Mouse (Mus musculus): ENCODE results near the gene Ctdnep1.
A peak's percentile ranks its signal among the peaks of the same experiment; 100 is the strongest.

The Ctdnep1 gene

GRCm38 (mm10) chr11:70029130-70029801 lies 48.3 kb downstream of the Ctdnep1 start:
- peak; percentile 97 for DNase-seq (ENCODE audit: low read depth, low spot score)

DNA sequence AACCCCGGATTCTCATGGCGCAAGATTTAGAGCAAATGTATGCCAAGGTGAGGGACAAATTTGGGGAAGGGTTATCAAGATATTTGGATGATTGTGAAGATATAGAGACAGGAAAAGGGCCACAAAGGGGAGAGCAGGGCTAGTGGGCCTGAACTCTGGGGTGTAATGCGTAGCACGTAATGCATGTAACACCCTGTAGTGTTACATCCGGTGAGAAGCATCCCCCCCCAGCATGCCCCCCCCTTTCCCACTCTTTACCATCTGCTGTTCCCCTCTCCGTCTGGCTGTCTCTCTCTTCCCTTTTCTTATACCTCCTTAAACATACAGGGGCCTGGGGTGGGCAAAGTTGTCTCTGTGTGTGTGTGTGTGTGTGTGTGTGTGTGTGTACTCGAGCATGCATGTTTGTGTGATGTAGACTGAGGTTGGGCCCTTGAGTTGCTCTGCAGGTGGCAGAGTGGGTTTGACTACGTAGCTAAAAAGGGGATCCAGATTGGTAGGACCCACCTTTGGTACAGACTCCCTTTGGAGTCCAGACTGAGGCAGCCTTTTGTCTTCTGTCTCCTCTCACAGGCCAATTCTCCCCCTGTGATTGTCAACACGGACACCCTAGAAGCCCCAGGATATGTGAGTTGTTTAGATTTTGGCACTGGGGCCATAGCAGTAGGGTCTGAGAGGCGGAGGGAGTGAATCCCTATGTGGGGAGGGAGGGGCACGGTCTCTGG lies 49.0 kb downstream of the Ctdnep1 start:
- DNase-seq (ENCODE audit: low read depth, low spot score) = no peak

DNA sequence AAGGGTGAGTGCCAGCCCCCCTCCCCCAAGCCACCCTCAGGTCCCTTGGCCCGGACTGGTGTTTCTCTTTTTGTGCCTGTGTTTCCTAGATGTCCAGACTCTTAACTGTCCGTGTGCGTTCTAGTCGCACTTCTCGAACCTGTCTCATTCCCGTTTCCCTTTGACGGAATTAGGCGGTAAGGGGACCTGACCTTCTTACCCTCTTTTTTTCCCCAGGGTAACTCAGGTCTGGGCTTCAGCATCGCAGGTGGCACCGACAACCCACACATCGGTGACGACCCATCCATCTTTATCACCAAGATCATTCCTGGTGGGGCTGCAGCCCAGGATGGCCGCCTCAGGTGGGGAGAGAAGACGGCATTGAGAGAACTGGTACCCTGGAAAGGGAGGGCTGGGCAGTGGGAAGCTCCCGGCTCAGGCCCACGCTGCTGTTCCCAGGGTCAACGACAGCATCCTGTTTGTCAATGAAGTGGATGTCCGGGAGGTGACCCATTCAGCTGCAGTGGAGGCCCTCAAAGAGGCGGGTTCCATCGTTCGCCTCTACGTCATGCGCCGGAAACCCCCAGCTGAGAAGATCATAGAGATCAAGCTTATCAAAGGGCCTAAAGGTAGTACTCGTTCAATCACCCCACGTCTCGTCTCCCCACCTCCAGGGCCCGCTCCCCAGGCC lies 49.8 kb downstream of the Ctdnep1 start:
- DNase-seq (ENCODE audit: low read depth, low spot score) = no peak

- DNase-seq (ENCODE audit: low read depth, low spot score) = no peak
These were observed 50.3 kb downstream of the Ctdnep1 start for GRCm38 (mm10) chr11:70031321-70031670.

DNA sequence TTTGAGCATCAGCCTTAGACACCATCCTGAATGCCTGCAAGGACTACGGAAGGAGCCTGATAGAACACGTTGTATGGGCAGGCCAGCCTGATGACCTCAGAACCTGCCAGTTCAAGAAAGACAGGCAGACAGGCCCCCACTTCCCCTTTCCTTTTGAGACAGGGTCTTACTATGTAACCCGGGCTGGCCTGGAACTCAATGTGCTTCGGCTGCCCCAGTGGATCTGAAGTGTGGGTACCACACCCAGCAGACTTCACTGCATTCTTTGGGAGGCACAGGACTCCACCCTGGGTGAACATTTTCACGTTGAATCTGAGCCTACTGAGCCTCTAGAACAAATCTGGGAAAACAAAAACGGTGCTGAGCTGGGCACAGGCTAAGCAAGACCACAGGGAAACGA lies 57.2 kb downstream of the Ctdnep1 start:
- no peak for DNase-seq (ENCODE audit: low read depth, low spot score)

DNA sequence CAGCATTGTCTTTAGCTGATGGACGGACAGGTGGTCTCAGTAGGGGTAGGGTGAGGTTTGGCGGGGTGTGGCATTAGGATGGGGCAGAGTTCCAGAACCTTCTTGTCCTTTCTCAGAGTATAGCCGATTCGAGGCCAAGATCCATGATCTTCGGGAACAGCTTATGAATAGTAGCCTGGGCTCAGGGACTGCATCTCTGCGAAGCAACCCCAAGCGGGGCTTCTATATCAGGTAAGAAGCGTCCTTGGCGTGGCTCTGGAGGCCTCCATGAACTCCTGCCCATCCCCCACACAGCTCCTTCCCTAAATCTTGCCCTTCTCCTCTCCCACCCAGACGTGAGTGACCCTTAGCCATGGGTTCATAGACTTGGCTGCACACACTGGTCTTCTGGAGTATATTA lies 58.7 kb downstream of the Ctdnep1 start:
- DNase-seq (ENCODE audit: low read depth, low spot score) = no peak

DNA sequence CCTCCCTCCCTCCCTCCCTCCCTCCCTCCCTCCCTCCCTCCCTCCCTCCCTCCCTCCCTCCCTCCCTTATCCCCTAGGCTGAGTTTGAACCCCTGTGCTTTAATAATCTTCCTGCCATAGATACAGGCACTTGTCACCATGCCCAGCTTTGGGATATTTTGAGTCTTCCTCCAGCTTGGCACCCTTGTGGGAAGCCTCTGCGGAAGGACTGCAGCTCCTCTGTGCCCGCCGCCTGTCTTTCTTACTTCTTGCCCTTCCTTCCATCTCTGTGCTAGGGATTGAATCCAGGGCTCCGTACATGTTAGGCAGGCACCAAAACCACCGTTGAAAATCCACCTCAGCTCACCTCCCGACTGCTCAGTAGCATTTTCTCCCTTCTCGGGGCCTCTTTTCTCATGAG lies 59.2 kb downstream of the Ctdnep1 start:
- DNase-seq (ENCODE audit: low read depth, low spot score) = no peak
